ENCODE assay signal across 8 mouse cellular contexts in the genomic region with DNA sequence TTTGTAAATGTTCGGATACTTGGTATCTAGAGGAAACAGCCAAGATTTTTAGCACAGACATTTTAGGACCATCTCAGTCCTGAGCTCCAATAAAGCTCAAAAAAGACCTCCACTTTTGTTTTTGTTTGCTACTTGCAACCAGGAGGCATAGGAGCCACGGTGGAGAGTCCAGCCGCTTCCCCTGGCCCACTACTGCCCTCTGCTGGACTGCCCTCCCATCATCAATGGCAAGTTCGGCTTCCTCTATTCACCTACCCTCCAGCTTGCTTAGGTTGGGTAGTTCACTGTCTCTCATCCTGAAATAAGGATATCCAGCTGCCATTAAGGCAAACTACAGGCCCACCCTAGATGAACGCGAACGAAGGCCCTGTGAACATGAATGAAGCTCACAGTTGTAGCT. TPM values are rescaled to one million over a fixed set of nuclear protein-coding genes. Genes with fewer than 3 reads are reported as not detected.
DNase-seq lines count a peak whose midpoint lies in the region; ATAC-seq lines count a peak whose summit lies in the region.

No protein-coding gene starts in this region.

- no peak overlapping the region for H3K27ac ChIP-seq in embryonic facial prominence, embryonic 11.5 days (replicated peaks; ENCODE audit: low read depth, low read length)

- no peaks in the 10 kb centered on the region for H3K9me3 ChIP-seq in embryonic facial prominence, embryonic 11.5 days (replicated peaks; ENCODE audit: control insufficient read depth, low read length)

- no peak overlapping the region for H3K4me2 ChIP-seq in embryonic facial prominence, embryonic 11.5 days (ENCODE audit: low read depth, low read length)

- no peaks in the 10 kb centered on the region for H3K4me1 ChIP-seq in embryonic facial prominence, embryonic 11.5 days (ENCODE audit: control insufficient read depth, insufficient read depth, low read length)

- 39% methylated on average over 7 of the region's 7 CpGs for WGBS in embryonic facial prominence, embryonic 11.5 days

- DNase-seq in cerebellum, adult 11 months: peak; percentile 50
- peak; percentile 84 for DNase-seq in 416B (ENCODE audit: low read depth)
- DNase-seq in adrenal gland, postnatal 25 days: peak; percentile 87
- DNase-seq in embryonic facial prominence, embryonic 11.5 days (ENCODE audit: low spot score): peak; percentile 60
- DNase-seq in kidney, postnatal 10 days: peak; percentile 84
- peak; percentile 63 to 83 for DNase-seq in lung, postnatal 4 days
- DNase-seq in spleen, postnatal 14 days (ENCODE audit: low spot score in 2 of 2): peak; percentile 58 to 73

- H3K9ac ChIP-seq in embryonic facial prominence, embryonic 11.5 days (replicated peaks; ENCODE audit: low read length): no peak overlapping the region

- H3K36me3 ChIP-seq in embryonic facial prominence, embryonic 11.5 days (replicated peaks; ENCODE audit: control insufficient read depth, insufficient read depth, low read depth, low read length): peaks cover 6% of the 10 kb centered on the region

- H3K27me3 ChIP-seq in embryonic facial prominence, embryonic 11.5 days (ENCODE audit: control insufficient read depth, insufficient read depth, low read length): no peaks in the 10 kb centered on the region

- no peak for ATAC-seq in cerebellum, adult (ENCODE audit: insufficient number of reproducible peaks, low FRiP score, low TSS enrichment)
- ATAC-seq in embryonic facial prominence, embryonic 11.5 days (replicated peaks; ENCODE audit: insufficient number of reproducible peaks, low FRiP score, low TSS enrichment, low read depth): no peak

- no peak overlapping the region for H3K4me3 ChIP-seq in embryonic facial prominence, embryonic 11.5 days (ENCODE audit: low read depth, low read length)

RNA-seq across cellular contexts. Expression of gene Xpc, which starts 6.4 kb away (rescaled TPM):
- total RNA-seq in adrenal gland, postnatal 25 days (2021): 16.3 and 22.0 TPM in 2 replicates
- polyA plus RNA-seq in embryonic facial prominence, embryonic 11.5 days (2014; fragmentation: Nextera tagmentation; extraction: Ambion mirVana): 20.1 and 22.4 TPM in 2 replicates

RNA-seq across cellular contexts. Expression of gene Lsm3, which starts 6.4 kb away (rescaled TPM):
- total RNA-seq in adrenal gland, postnatal 25 days (2021): 39.8 and 40.8 TPM in 2 replicates
- polyA plus RNA-seq in embryonic facial prominence, embryonic 11.5 days (2014; fragmentation: Nextera tagmentation; extraction: Ambion mirVana): 365 and 379 TPM in 2 replicates

RNA-seq across cellular contexts. Expression of gene Tmem43, which starts 35.8 kb away (rescaled TPM):
- total RNA-seq in adrenal gland, postnatal 25 days (2021): 34.5 and 42.4 TPM in 2 replicates
- 63.8 and 64.0 TPM in 2 replicates for polyA plus RNA-seq in embryonic facial prominence, embryonic 11.5 days (2014; fragmentation: Nextera tagmentation; extraction: Ambion mirVana)

RNA-seq across cellular contexts. Expression of gene Chchd4, which starts 36.0 kb away (rescaled TPM):
- total RNA-seq in adrenal gland, postnatal 25 days (2021): 16.5 TPM in 2 replicates
- polyA plus RNA-seq in embryonic facial prominence, embryonic 11.5 days (2014; fragmentation: Nextera tagmentation; extraction: Ambion mirVana): 25.7 and 28.4 TPM in 2 replicates
